Mouse (Mus musculus) MEL (cell line): ENCODE data around the gene Sema3b.

ENCODE experiments used
- CHD2 ChIP-seq: IDR thresholded peaks from 2 replicates; pipeline ENCODE4 v1.6.1; 2011; ENCODE audit warnings: low read length, improper control_type of control experiment
- CTCF ChIP-seq, 3 experiments: IDR thresholded peaks in 2 of 3; conservative IDR thresholded peaks in 1 of 3; 2 replicates each; pipeline ENCODE4 v1.5.1; 2011 to 2012; ENCODE audit warnings: low read length in 3 of 3, low read depth in 2 of 3, mild to moderate bottlenecking in 2 of 3, improper control_type of control experiment in 1 of 3, inconsistent platforms in 1 of 3, mixed read lengths in 1 of 3, moderate library complexity in 1 of 3; ENCODE audit not compliant: control insufficient read depth in 1 of 3, insufficient read depth in 1 of 3, poor library complexity in 1 of 3, severe bottlenecking in 1 of 3
- E2F4 ChIP-seq: IDR thresholded peaks from 2 replicates; pipeline ENCODE4 v1.6.1; 2011; ENCODE audit warnings: low read depth, low read length, improper control_type of control experiment, borderline replicate concordance
- ELF1 ChIP-seq: IDR thresholded peaks from 2 replicates; pipeline ENCODE4 v1.6.1; 2014; ENCODE audit warnings: low read depth, mild to moderate bottlenecking, inconsistent platforms, low read length, improper control_type of control experiment, moderate library complexity
- EP300 ChIP-seq, 2 experiments: IDR thresholded peaks; 2 replicates each; pipeline ENCODE4 v1.6.1; 2011; ENCODE audit warnings: improper control_type of control experiment in 2 of 2, low read length in 2 of 2, low read depth in 1 of 2, mild to moderate bottlenecking in 1 of 2
- HCFC1 ChIP-seq: IDR thresholded peaks from 2 replicates; pipeline ENCODE4 v1.6.1; 2012; ENCODE audit warnings: low read depth, mild to moderate bottlenecking, inconsistent platforms, low read length, improper control_type of control experiment, moderate library complexity
- MAZ ChIP-seq: IDR thresholded peaks from 2 replicates; pipeline ENCODE4 v1.6.1; 2012; ENCODE audit warnings: low read depth, mild to moderate bottlenecking, inconsistent platforms, low read length, improper control_type of control experiment
- POLR2A ChIP-seq, 2 experiments: IDR thresholded peaks; 2 replicates each; pipeline ENCODE4 v1.6.1; 2011 to 2012; ENCODE audit warnings: low read length in 2 of 2, mild to moderate bottlenecking in 2 of 2, control low read depth in 1 of 2, improper control_type of control experiment in 1 of 2, low read depth in 1 of 2, moderate library complexity in 1 of 2; ENCODE audit not compliant: control insufficient read depth in 1 of 2, insufficient read depth in 1 of 2, poor library complexity in 1 of 2
- POLR2AphosphoS2 ChIP-seq: IDR thresholded peaks from 2 replicates; pipeline ENCODE4 v1.6.1; 2011; ENCODE audit warnings: low read length, improper control_type of control experiment
- TCF12 ChIP-seq: IDR thresholded peaks from 2 replicates; pipeline ENCODE4 v1.6.1; 2014; ENCODE audit warnings: low read depth, mild to moderate bottlenecking, inconsistent platforms, low read length, improper control_type of control experiment, moderate library complexity
- ZC3H11A ChIP-seq: IDR thresholded peaks from 2 replicates; pipeline ENCODE4 v1.6.1; 2012; ENCODE audit warnings: low read depth, mild to moderate bottlenecking, inconsistent platforms, low read length, improper control_type of control experiment
- ZNF384 ChIP-seq: IDR thresholded peaks from 2 replicates; pipeline ENCODE4 v1.6.1; 2012; ENCODE audit warnings: low read depth, mild to moderate bottlenecking, inconsistent platforms, low read length, improper control_type of control experiment

DNA sequence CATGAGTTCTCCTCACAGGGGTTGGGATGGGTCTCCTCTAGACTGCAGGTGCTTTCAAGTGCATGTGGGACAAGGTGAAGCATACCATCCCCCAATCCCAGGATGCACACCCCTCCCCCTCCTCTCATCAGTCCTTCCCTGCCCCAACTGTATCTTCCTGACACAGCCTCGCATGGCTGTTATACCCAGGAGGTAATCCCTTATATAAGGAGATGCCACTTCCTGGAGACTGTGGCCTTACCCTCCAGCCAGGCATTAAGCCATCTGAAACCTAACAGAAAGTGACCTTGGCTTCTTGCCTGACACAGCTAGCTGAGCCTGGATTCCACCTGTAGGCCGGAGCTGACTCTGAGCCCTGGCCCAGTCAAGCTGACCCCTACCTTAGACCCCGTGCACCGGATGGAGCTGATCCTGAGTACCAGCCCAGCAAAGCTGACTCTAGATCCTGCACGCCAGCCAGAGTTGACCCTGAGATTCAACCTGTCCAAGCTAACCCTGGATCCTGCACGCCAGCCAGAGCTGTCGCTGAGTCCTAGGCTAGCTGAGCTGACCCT lies 26.4 kb downstream of the Sema3b start:
- no peak for TF ChIP-seq HCFC1
- TF ChIP-seq POLR2A (IDR thresholded peaks at IDR 0.05; ENCODE audit: control insufficient read depth in 1 of 2, insufficient read depth in 1 of 2, low read depth in 1 of 2, low read length in 2 of 2, poor library complexity in 1 of 2), result no peak
- no peak for TF ChIP-seq EP300 (IDR thresholded peaks at IDR 0.05; ENCODE audit: low read depth in 1 of 2, low read length in 2 of 2)
- TF ChIP-seq MAZ, result no peak
- TF ChIP-seq ZC3H11A, result no peak
- TF ChIP-seq CTCF (IDR thresholded peaks at IDR 0.05 in 2 of 3, conservative IDR thresholded peaks at IDR 0.05 in 1 of 3; ENCODE audit: control insufficient read depth in 1 of 3, insufficient read depth in 1 of 3, low read depth in 2 of 3, low read length in 3 of 3, poor library complexity in 1 of 3, severe bottlenecking in 1 of 3), result no peak
- TF ChIP-seq CHD2, result no peak
- TF ChIP-seq E2F4, result no peak
- no peak for TF ChIP-seq TCF12
- TF ChIP-seq ELF1, result no peak
- no peak for TF ChIP-seq POLR2AphosphoS2
- no peak for TF ChIP-seq ZNF384
